Mouse (Mus musculus) stomach, postnatal 0 days (tissue): ENCODE results near the gene Ifna7.
"Not testable (repeated sequence)": the region's sequence is repeated elsewhere in the genome, so short reads cannot be mapped to it uniquely, and the experiment has no call there.

Source experiments
- CTCF ChIP-seq: IDR thresholded peaks from 2 replicates; pipeline ENCODE4 v1.5.1; 2016; ENCODE audit warnings: antibody characterized with exemption, low read depth, mild to moderate bottlenecking, moderate library complexity
- EP300 ChIP-seq: optimal IDR thresholded peaks from 2 replicates; pipeline ENCODE3; 2016; ENCODE audit warnings: antibody characterized with exemption

- not testable (repeated sequence) for TF ChIP-seq CTCF, EP300
Observed at GRCm38 (mm10) chr4:88781831-88782230, 34.2 kb upstream of the Ifna7 start, which contains the start of gene Ifnz.
